Mouse (Mus musculus) cerebellum, adult 11 months (tissue): ENCODE results near the gene a.
"Not testable (repeated sequence)": the region's sequence is repeated elsewhere in the genome, so short reads cannot be mapped to it uniquely, and the experiment has no call there.

Experiments
- DNase-seq: peaks from one replicate; pipeline ENCODE4 v3.0.0; 2022

The a gene

DNA sequence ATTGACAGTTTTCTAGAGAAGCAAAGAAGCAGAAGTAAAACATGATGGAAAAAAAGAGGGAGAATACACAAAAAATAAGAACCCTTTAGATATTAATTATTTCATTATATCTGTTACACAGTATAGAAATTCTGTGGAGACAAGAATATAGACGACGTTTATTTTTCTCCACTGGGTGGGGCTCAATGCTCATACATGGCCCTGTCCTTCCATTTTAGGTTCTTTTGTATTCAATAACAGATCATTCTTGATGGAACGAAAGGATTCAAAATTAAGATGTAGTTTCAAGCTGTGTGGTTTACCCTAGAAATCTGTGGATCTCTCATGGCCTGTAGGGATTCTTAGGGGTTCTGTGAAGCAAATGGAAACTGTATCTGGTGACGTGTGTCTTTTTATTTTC is 142.7 kb downstream of the a start:
- no peak for DNase-seq

DNA sequence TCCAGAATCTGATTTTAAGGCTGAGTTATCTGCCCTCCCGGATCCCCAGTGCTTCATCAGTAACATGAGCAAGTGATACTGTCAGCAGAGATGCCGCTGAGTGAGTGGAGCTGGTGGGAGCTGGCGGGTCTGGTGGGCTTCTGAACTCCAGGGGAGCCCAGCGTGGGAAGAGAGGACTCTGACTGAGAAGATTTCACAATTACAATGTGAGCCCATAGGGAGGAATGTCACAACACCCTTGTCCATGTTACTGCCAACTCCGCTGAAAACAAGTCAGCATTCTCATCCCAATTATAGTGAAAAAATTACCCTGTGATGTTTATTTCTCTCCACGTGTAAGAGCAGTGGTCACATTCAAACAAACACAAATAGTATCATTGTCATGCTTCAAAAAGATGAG is 144.9 kb downstream of the a start:
- DNase-seq, result no peak

DNA sequence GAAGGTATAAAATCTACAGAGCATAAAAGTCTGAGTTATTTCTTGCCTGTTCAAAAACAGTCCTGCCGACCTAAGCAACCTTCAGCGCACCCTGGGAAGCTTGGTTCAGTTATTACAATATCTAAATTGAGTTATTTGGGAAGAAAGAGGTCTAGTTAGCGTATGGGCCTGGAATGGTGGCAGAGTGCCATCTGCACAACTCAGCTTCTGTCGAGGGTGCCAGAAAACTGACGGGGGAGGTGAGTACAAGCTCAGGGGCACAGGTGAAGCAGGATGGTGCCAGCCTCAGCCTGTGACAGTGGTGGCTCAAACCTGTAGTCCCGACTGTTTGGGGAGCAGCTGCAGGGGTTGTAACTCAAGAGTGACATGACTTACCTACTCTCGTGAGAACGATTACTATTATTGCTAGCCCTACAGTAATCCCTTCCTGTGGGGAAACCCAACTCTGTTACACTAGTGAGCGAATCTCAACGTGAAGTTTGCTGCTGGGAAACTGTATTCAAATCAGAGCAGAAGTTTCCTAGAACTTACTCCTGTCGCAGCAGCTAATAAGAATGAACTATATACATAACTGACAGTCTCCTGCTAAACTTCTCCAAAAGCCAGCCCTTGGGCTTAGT is 145.4 kb downstream of the a start:
- no peak for DNase-seq

DNA sequence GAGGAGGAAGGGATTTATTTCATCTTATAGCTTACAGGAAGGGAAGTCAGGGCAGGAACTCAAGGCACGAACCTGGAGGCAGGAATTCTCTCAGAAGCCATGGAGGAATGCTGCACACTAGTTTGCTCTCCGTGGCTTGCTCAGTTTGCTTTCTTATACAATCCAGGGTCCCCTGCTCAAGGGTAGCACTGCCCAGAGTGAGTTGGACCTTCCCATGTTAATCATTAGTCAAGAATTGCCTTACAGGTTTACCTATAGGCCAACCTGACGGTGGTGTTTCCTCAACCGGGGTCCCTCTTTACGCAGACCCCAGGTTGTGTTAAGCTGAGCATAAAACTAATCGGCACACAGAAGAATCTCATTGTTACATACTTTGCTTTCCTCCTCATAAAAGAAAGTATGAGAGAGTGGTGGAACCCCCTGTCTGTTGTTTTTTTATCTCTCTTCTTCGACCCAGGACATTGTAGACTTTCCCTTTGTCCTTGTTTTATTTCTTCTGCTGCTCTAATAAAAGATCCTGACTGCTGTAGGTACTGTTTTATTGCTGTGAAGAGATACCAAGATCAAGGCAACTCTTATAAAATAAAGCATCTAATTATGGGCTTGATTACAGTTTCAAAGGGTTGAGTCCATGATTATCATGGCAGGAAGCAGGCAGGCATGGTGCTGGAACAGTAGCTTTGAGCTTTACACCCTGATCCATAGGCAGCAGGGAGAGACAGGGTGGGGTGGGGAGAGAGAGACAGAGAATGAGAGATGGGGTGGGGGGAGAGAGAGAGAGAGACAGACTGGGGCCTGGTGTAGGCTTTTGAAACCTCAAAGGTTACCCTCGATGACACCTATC is 146.6 kb downstream of the a start:
- DNase-seq, result no peak

DNA sequence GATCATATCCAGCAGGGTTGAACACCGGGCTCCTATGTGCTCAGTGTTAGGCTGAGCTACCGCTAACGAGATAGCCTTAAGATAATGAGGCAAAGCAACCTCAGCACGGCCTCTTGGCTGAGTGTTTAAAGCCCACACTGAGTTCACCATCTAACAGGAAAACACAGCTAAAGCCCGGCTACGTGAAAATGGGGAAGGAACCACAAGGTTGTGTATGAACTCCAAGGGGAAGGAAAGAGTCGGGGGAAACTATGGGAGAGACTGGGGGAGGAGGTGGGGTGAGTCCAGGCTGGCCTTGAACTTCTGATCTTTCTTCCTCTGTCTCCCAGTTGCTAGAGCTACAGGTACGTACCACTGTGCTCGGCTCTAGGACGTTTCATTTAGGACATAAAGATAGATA is 150.8 kb downstream of the a start:
- DNase-seq, result no peak

DNA sequence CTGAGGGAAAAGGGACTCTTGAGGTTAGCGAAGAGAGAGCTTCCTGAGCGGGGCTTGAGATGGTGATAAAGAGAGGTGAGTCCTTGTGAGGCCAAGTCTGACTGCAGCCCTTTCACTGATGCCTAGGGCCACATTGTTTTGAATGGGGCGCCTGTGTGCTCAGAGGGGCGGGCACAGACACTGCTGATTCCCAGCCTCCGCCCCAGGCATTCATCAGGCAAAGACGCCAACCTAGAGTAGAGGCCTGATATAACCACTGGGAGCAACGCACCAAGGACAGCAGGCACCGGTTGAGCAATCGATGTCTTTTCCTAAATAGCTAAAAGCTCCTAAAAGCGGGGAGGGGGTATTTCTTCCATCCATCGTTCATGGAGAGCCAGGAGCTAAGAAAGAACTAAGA is 151.3 kb downstream of the a start:
- no peak for DNase-seq

DNA sequence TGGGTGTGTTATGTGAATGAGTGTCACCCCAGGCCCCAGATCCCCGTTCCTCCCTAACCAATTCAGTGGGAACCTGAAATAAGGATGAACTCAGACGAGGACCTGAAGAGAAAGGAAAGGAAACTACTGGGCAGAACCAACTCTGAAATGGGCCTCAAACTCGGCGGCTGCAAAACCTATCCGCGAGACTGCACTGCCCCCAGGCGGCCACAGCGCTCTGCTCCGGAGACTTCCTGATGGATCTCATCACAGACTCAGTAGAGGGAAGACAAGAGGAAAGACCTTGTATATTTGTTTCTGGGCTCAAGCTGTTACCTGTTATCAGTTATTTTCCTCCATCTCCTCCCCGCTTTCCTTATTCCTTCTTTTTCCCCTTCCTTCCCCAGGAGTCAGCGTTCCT is 151.9 kb downstream of the a start:
- peak; percentile 72 for DNase-seq

DNA sequence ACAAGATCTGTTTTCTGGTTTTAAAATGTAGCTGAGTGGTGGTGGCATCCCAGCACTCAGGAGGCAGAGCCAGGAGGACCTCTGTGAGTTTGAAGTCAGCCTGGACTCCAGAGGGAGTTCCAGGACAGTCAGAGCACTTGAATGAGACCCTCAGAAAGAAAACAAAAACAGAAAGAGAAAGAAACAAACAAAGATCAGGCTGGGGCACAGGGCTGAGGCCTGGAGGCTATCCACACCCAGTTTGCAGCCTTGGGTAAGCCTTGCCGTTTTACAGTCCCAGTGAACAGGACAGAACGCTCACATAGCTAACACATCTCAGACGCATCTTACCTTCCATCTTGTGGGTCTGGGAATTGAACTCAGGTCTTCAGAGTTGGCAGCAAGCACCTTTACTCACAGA is 155.7 kb downstream of the a start:
- DNase-seq, result no peak

DNA sequence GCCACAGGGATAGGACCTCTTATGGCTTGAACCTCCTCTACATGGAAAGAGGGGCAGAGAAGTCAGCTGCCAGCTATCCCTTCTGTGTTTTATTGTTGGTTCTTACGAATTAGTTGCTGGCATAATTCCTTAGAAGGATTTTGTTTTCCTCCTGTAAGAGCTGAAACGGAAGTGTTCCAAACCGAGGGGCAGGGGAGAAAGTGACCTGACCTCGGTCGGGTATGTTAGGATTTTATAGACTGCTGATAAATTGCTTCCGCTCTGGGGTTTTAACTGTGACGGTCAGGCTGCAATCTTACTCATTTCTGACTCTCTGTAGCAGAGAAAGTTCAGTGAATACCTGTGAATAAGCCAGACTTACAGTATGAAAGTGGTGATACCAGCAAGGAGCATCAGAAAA is 158.2 kb downstream of the a start:
- no peak for DNase-seq

DNA sequence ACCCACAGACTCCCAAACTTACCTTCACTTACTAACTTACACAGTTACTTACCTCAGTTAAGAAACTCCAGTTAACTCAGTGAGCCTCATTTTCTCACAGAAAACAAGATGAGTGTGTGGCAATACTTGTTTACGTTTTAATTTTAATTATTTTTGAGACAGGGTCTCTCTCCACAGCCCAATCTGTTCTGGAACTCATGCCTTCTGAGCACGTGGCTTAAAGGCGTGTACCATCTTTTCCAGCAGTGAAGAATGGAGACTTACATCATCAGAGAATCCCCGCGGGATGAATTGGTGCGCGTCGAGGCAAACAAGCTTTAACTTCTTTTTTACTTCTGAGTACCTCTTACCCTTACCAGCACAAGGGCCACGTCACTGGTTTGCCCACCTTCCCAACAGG is 158.7 kb downstream of the a start:
- DNase-seq, result no peak

DNA sequence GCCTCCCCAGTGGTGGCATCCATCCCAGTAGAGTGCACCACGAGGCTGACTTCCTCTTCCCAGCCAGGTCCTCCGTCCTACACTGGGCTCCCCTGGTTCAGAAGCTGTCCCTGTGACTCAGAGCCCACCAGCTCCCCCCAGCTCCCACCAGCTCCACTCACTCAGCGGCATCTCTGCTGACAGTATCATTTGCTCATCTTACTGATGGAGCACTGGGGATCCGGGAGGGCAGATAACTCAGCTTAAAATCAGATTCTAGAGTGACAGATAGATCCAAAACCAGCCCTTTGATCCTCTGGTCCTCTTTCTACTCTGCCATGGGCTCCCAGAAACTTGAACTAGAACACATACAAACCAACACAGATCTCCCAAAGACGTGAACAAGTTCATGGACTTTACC is 159.4 kb downstream of the a start:
- no peak for DNase-seq

DNA sequence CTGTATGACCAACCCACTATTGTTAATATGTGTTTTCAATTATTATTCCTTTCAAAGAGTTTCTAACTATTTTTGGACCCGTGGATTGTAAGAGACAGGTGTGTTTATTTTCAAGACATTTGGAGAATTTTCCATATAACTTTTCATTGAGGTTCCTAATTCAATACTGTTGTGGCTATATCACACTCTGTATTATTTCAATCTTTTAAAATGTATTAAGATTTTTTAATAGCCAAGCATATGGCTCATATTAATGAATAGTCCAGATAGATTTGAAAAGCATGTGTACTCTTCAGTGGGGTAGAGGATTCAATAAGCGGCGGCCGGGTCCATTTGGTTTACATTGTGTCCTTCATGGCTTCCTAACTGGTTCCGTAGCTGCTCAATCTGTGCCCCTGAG is 168.3 kb downstream of the a start:
- no peak for DNase-seq

DNA sequence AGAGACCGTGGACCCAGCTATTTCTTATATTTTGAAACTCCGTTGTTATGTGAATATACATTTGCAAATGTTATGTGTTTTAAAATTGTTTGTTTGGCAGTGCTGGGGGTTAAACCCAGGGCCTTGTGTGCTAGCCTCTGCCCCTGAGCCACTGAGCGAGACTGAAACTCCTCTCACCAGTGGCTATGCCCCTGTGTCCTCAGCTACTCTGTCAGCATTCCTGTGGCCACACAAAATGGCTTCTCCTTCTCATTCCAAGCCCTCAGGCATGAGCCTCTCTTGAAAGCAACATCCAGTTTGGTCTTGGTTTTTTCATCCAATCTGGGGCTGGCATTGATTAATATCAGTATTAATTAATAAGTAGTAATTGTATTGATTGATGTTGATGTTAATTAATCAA is 168.7 kb downstream of the a start:
- no peak for DNase-seq

DNA sequence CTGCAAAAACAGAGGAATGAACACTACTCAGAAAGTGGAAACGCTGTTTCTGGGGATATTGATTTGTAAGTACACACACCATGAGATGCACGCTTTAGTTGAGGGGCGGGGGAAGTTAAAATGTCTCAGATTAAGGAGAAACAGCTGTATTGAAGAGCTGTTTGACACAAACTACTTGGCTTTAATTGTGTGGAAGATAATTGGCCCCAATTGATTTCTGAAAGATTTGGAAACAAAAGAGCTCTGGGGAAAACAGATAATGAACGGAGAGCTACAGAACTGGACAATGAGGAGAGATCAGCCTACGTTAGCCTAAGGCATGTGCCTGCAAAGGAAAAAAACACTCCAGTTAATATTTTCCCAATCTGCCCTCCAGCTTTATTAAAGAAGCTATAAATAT is 172.0 kb downstream of the a start:
- DNase-seq, result no peak

DNA sequence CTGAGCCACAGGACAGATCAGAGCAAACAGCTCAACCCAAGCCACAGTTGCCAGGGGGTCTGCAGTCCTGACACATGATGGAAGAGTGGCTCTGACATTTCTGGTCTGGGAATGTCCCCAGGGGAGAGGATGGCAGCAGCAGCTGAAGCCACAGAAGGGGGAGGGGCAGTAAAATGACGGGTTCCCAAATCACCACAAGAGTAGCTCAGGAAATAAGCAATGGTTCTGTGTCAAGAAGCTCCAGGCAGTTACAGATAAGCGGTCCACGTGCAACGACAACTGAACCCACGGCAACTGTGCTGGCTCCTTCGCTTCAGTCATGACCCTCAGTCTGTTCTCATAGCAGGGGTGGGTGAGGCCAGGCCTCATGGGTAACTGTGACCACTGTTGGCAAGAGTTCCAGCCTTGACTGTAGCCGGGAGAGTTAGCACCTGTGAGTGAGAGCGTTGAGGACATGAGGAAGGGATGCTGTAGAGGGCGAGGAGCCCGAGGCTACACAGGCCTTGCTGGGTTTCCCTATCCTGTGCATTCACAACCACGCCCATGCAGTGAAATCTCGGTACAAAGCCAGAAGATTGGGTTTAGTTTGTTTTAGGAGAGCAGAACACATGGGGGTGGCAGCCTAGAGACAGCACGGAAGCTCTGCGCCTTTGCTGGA is 178.7 kb downstream of the a start:
- not testable (repeated sequence) for DNase-seq

DNA sequence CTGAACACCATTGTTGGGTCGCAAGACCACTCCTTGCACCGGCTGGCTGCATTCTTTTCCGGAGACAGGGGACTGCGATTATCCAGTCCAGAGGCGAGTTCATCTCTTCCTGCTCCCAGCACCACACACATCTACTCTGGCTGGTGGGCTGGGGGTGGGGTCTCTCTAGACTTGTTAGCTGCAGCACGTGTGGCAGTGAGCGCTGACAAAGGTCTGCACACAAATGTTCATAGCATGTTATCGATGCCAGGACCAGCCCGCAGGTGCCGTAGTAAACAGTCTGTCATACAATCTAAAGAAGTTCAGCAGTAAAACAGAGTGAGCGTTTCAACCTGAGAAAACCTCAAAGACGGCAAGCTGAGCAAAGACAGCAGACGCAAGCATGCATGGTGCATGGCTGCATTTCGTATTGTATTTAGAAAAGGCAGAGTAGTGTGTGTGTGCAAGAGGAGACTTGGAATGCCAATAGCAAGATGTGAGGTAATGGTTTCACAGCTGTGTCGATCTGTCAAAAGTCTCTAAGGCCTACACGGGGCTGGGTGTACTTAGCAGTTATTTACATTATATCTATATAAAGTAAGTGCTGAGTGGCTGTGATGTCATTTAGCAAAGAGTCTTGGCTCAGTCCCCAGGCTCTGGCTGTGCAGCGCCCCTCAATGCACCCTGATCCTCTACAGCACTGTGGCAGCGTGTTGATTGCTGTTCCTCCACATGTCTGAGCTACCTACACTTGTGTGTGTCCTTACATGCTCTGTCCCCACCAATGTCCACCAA is 180.9 kb downstream of the a start:
- no peak for DNase-seq

DNA sequence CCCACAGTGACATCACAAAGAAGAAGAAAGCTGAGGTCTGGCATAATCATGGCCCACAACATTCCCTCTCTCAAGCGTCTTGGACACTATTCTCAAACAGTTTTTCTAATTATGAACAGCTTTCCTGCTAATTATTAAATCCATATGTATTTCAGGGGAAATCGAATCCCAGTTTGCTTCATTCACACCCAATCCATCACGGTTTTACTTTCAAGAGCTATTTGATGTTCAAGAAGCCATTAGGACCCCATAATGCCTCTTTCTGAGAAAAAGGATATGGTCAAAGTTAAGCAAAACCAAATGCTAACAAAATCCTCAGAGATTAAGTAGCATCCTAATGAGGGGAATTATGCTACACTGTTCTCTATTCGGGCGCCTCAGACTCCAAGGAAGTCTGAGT is 181.8 kb downstream of the a start:
- no peak for DNase-seq

DNA sequence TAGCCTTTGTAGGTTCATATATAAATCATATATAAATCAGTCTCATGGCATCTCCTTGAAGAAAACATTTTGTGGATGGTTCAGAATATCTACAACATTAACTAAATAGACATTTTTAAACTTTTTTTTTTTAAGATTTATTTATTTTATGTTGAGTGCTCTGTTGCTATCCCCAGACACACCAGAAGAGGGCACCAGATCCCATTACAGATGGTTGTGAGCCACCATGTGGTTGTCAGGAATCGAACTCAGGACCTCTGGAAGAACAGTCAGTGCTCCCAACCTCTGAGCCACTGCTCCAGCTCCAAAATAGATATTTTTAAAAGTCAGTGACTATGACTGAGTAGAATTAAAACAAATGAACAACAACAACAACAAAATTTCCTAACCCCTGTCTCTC is 195.4 kb downstream of the a start:
- DNase-seq, result no peak

DNA sequence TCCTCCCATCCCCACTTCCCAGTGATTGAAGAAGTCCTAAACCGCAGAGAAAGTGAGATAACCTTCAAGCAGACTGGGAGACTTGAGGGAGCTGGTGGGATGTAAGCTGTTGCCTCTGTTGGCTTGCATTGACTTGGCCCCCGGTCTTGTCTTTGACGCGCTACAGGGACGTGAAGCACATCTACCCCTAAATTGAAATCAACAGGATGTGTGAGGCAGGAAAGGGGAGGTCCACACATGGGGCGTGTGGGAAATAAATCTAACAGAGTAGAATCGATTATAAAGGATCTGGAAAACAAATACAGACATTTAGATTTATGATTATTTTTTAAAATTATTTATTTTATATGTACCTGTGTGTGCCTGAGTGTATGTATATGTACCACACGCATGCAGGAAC is 200.2 kb downstream of the a start:
- DNase-seq, result no peak

DNA sequence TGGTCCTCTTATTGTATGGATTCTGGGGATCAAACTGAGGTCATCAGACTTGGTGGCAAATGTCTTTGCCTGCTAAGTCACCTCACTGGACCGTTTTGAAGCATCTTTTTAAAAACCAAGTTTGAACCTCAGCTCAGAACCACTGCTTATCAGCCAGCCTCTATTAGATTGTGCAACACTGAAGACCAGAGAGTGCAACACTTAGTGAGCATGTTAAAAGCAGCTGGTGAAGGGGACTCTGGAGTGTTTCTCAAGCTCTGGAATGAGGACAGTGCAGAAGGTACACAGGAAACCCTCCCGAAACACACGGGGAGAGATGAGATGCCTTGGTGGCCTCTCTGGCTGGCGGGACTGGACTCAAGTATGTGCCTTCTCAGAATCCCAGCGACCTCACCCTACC is 200.9 kb downstream of the a start:
- DNase-seq, result no peak

DNA sequence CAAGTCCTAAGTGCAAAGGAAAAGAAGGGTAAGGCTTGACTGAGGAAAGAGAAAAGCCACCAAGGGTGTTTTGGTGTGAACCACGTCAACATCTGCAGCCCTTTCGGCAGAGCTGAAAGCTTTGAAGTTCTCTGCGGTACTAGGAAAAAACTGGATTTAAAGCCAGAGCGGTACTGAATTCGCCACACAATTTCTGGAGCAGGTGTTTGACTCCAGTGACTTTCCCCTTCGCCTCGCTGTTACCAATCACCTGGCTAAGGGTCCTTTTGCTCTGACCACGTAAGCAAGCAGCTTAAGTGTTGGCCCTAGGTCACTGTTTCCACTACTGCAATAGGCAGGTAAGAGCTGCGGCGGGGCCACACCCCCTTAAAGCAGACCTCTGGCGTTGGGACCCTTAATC is 214.3 kb downstream of the a start:
- DNase-seq, result no peak

DNA sequence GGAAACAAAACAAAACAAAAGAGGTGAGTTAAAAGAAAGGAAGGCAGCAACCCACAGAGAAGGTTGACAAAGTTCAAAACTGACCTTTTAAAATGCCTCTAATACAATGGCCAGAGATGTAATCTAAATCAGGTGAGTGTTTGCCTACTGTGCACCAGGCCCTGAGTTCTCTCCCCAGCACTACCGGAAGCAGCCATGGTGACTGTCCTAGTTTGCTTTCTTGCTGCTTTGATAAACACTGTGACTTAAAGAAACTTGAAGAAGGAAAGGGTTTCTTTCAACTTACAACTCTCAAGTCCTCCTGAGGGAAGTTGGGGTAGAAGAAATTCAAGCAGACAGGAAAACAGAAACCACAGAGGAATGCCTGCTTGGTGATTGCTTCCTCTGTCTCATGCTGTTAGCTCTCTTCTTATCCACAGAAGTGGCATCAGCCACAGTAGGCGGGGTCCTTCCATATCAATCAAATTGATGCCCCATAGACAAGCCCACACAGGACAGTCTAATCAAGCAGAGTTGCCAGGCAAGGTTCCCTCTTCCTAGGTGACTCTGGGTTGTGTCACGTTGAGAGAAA is 220.0 kb downstream of the a start:
- DNase-seq, result no peak

DNA sequence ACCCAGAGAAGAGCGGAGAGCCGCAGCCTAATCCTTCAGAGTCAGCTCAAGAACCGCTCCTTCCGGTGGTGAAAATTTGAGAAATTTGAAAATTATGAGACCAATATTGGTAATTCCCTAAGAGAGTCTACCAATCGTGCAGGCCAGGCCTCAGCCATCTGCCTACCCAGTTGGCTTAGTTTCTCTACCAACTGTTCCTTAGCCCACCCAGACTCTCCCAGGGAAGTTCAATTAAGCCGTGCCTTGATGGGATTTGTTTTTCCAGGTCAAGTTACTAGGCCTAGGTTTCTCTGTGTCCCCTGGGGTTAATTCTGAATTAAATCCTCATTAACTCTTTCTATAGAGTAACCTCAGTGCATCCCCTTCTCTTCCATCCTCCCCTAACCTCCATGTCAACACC is 221.8 kb downstream of the a start:
- no peak for DNase-seq
